Mouse (Mus musculus) c-Kit-negative CD71-positive TER-119-positive erythroid progenitor cells, embryonic 14.5 days (primary cell): Measurements from ENCODE around the gene Afap1l2.

Source experiments
- DNase-seq: peaks from one replicate; pipeline ENCODE4 v3.0.0-alpha.2; 2013; ENCODE audit warnings: low read depth, low spot score

Gene Afap1l2

DNA sequence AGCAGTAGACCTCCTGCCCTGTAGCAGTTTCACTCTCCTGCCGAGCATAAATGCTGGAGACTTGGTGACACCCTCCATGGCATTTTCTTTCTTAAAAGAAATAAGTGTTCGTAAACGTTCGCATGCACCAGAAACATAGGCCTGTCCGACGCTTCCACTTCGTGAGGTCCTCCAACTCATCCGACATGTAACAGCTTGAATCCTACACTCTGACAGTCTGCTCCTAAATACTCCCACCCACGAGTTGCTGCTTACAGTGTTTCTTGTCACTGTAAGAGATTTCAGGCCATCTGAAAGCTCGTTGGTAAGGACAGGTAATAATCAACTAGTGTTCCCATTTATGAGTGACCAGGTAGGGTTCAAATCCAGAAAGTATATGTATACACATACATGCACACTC, 120.1 kb downstream of the Afap1l2 start:
- DNase-seq, result no peak

DNA sequence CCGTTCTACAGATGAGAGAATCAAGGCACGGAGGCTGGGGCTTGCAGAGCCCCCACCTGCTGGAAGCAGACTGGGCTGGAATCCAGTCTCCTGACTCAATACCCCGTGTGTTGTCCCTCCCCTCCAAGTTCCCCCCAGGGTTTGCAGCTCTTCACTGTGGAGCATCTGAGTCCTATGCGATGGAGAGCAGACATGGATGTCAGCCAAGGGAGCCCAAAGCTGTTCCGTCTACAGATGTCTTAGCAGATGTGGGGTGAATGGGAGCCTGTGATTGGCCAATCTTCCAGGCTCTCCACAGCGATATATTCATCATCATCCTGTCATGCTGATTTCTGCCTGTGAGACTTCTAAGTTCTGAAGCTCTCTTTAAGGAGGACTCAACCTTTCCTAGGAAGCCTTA, 130.7 kb downstream of the Afap1l2 start:
- DNase-seq, result no peak

DNA sequence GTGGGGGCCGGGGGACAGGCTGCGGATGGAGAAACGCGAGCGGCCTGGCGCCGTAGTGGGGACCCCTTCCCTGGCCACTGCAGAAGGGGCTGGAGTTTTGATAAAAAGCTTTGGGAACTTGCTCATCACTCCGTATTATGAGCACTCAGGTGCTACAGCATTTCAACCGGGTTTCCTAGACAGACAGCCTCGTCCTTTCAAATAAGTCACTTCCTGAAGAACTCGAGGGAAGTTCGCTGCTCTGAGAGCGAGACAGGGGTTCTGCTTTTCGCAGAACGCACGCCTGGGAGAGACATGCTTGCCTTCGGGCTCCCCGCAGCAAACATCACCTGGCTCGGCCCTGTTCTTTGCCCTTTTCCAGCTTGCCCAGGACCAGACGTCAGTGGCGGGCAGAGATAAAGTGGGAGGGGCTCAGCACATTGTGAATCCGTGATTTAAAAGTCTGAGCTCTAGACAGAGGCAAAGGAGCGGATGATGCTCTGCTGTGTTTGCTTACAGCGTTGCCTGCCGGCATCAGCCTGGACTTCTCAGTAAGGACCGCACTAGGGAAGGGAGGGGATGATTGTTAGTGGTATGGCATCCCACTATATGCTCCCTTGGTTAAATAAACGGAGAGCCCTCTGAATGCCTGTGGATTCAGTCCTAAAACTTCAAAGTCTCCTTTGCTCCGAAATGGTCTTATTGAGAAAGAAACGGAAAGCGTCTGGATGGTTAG, 133.3 kb downstream of the Afap1l2 start:
- no peak for DNase-seq

DNA sequence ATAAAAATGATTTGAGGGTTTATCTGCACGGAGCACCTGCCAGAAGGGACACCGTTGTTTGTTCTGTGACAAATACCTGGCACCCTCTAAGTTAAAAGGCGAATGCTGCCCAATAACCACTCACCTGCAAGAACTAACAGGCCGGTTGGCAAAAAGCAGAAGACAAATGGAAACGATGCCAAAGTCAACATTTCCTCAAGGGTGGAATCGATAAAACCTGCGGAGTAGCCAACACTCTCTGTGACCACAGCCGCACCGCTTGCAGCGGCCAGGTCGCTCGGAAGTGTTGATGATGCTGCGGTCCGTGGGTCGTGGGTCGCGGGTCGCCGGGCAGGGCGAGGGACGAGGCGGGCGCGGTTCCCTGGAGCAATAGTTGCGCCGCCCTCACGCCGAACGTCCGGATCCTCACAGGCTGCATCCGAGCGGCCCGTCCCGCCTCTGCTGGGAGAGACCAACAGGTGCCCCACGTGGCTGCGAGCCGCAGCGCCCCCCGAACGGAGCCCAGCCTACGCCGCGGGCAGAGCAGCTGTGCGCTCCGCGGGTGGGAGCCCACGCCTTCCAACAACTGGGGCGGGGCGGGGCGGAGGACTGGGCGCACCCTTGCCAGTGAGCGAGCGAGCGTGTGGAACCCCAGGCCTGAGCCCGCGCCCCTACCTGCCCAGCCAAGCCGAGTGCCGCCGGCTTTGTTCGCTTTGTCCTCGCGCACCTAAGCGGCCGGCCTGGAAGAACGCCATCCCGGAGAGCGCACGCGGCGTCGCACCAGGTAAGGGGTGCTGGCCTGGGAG, 134.0 kb downstream of the Afap1l2 start, which contains the start of gene Vwa2:
Gene Vwa2 (plus strand): TSS at position 434 of the 785 bp plus-strand sequence.
- DNase-seq, result no peak

DNA sequence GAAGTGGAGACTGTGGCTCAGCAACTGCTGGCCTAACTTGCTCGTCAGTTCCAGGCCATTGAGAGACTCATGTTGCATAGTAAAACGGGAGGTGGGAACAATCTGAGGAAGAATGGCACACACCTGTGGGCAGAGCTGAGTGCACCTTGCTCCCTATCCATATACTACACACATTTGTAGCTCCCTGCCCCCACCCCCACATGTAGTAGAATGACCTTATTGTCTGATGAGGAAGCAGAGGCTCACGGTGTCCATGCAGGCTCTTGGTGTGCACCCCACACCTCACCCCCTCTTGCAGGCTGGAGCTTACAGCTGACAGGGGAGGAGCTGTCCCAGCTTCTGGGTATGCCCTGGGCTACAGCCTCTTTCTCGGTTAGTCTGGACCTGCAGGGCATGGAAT, 140.3 kb downstream of the Afap1l2 start:
- DNase-seq, result no peak
